Mouse (Mus musculus) embryo, embryonic 9.5 days (tissue): Measurements from ENCODE around the gene Gm21858.
"Not testable (repeated sequence)": the region's sequence is repeated elsewhere in the genome, so short reads cannot be mapped to it uniquely, and the experiment has no call there.

ENCODE experiments used
- DNase-seq: peaks from one replicate; pipeline ENCODE4 v3.0.0-alpha.2; 2017; ENCODE audit errors: extremely low spot score

Gm21858 gene

GRCm38 (mm10) chrY:55731456-55731855 is at the start of gene Gm21858:
Gene Gm21858, plus strand, starts transcription at chrY:55731756.
- not testable (repeated sequence) for DNase-seq
